Mouse (Mus musculus) liver, embryonic 11.5 days (tissue): ENCODE measurements at regions not wholly inside any gene's neighbourhood (a gene's known extent, or its start where the extent isn't known, plus 50 kb on each side); places are given as distances from the start of the nearest gene placed in this dataset.

Experiments used
- ATAC-seq: fragments of 200-750 bp; cut with Nextera tagmentation; replicated peaks from 2 replicates; pipeline ENCODE4 v1.8.0; 2017; ENCODE audit warnings: moderate number of reproducible peaks, mild to moderate bottlenecking, moderate TSS enrichment, moderate library complexity; ENCODE audit not compliant: low FRiP score
- DNase-seq: peaks from one replicate; pipeline ENCODE4 v3.0.0-alpha.2; 2017; ENCODE audit warnings: low spot score
- H3K27ac ChIP-seq: fragments of 300-500 bp; sonication (generic); 2 replicates; pipeline ENCODE4 v1.5.1; 2014; ENCODE audit warnings: mild to moderate bottlenecking, low read depth, low read length, control low read depth
- H3K27me3 ChIP-seq: fragments of 300-500 bp; sonication (generic); replicated peaks from 2 replicates; pipeline ENCODE4 v1.6.1; 2014; ENCODE audit warnings: low read length, mixed read lengths; ENCODE audit not compliant: control insufficient read depth, insufficient read depth
- H3K36me3 ChIP-seq: fragments of 300-500 bp; sonication (generic); 2 replicates; pipeline ENCODE4 v1.6.1; 2014; ENCODE audit warnings: mild to moderate bottlenecking, low read length, moderate library complexity, mixed read lengths; ENCODE audit not compliant: control insufficient read depth, insufficient read depth
- H3K4me1 ChIP-seq: fragments of 300-500 bp; sonication (generic); replicated peaks from 2 replicates; pipeline ENCODE4 v1.6.1; 2014; ENCODE audit warnings: low read length, mixed read lengths; ENCODE audit not compliant: control insufficient read depth, insufficient read depth
- H3K4me2 ChIP-seq: fragments of 300-500 bp; sonication (generic); 2 replicates; pipeline ENCODE4 v1.6.1; 2014; ENCODE audit warnings: mild to moderate bottlenecking, control low read depth, moderate library complexity
- H3K4me3 ChIP-seq: fragments of 300-500 bp; sonication (generic); 2 replicates; pipeline ENCODE4 v1.5.1; 2014; ENCODE audit warnings: low read depth, low read length, control low read depth
- H3K9ac ChIP-seq: fragments of 300-500 bp; sonication (generic); 2 replicates; pipeline ENCODE4 v1.6.1; 2014; ENCODE audit warnings: low read depth, low read length, control low read depth
- H3K9me3 ChIP-seq: fragments of 300-500 bp; sonication (generic); 2 replicates; pipeline ENCODE4 v1.6.1; 2016; ENCODE audit warnings: low read length, inconsistent platforms, mixed read lengths; ENCODE audit not compliant: control insufficient read depth
- WGBS: fragments of 180-500 bp; shearing (Covaris S2); extraction: QIAGEN DNeasy Blood & Tissue Kit; methylation state at CpG from one replicate; pipeline ENCODE4 v1.1.7; 2014; 5-methylcytosine and 5-hydroxymethylcytosine counted together

GRCm38 (mm10) chr10:98562297-98562912 is 351.8 kb upstream of the Atp2b1 start:
- H3K9ac ChIP-seq = no peak overlapping the region
- no peak for DNase-seq
- ATAC-seq = no peak
- no peak overlapping the region for H3K27ac ChIP-seq
- 76% methylated on average over 2 of the region's 2 CpGs for WGBS
- no peaks in the 10 kb centered on the region for H3K36me3 ChIP-seq
- H3K4me2 ChIP-seq = no peak overlapping the region
- H3K27me3 ChIP-seq = no peaks in the 10 kb centered on the region
- no peaks in the 10 kb centered on the region for H3K9me3 ChIP-seq
- no peaks in the 10 kb centered on the region for H3K4me1 ChIP-seq
- no peak overlapping the region for H3K4me3 ChIP-seq

GRCm38 (mm10) chr10:98572782-98573536 is 341.2 kb upstream of the Atp2b1 start:
- ATAC-seq = no peak
- H3K4me3 ChIP-seq = no peak overlapping the region

GRCm38 (mm10) chr10:98577040-98577439 is 337.2 kb upstream of the Atp2b1 start:
- 77% methylated on average over 6 of the region's 6 CpGs for WGBS
- Histone ChIP-seq H3K27me3 (no peaks in the 10 kb centered on the region), H3K9ac (no peak overlapping the region), H3K4me1 (no peaks in the 10 kb centered on the region), H3K36me3 (no peaks in the 10 kb centered on the region), H3K27ac (no peak overlapping the region), H3K9me3 (no peaks in the 10 kb centered on the region), H3K4me2 (no peak overlapping the region), H3K4me3 (no peak overlapping the region)
- DNase-seq (no peak), ATAC-seq (no peak)

More at GRCm38 (mm10) chr10:98572782-98573536, 341.2 kb upstream of the Atp2b1 start:
- no peak overlapping the region for H3K9ac ChIP-seq
- no peak overlapping the region for H3K4me2 ChIP-seq
- no peaks in the 10 kb centered on the region for H3K9me3 ChIP-seq
- 64% methylated on average over 16 of the region's 16 CpGs for WGBS
- DNase-seq = no peak
- H3K27me3 ChIP-seq = no peaks in the 10 kb centered on the region
- no peak overlapping the region for H3K27ac ChIP-seq
- H3K4me1 ChIP-seq = no peaks in the 10 kb centered on the region
- H3K36me3 ChIP-seq = no peaks in the 10 kb centered on the region

- DNase-seq = no peak
- Histone ChIP-seq H3K27ac (no peak overlapping the region), H3K27me3 (no peaks in the 10 kb centered on the region), H3K4me1 (no peaks in the 10 kb centered on the region), H3K9me3 (no peaks in the 10 kb centered on the region), H3K36me3 (no peaks in the 10 kb centered on the region), H3K4me2 (no peak overlapping the region), H3K4me3 (no peak overlapping the region), H3K9ac (no peak overlapping the region)
- 79% methylated on average over 1 of the region's 1 CpGs for WGBS
- no peak for ATAC-seq
Observed at GRCm38 (mm10) chr10:98584776-98585175, 329.4 kb upstream of the Atp2b1 start.

GRCm38 (mm10) chr10:98589726-98590125 is 324.5 kb upstream of the Atp2b1 start:
- no peak overlapping the region for H3K4me2 ChIP-seq
- no peak overlapping the region for H3K9ac ChIP-seq
- DNase-seq (no peak), ATAC-seq (no peak)
- no peak overlapping the region for H3K27ac ChIP-seq
- no peaks in the 10 kb centered on the region for H3K9me3 ChIP-seq
- no peak overlapping the region for H3K4me3 ChIP-seq
- H3K27me3 ChIP-seq = no peaks in the 10 kb centered on the region
- no peaks in the 10 kb centered on the region for H3K36me3 ChIP-seq
- H3K4me1 ChIP-seq = no peaks in the 10 kb centered on the region
- WGBS = 84% methylated on average over 14 of the region's 14 CpGs

GRCm38 (mm10) chr10:98592154-98592553 is 322.1 kb upstream of the Atp2b1 start:
- no peaks in the 10 kb centered on the region for H3K36me3 ChIP-seq
- H3K4me2 ChIP-seq = no peak overlapping the region
- DNase-seq (no peak), ATAC-seq (no peak)
- WGBS = 72% methylated on average over 6 of the region's 6 CpGs
- H3K4me1 ChIP-seq = no peaks in the 10 kb centered on the region
- H3K9ac ChIP-seq = no peak overlapping the region
- H3K9me3 ChIP-seq = no peaks in the 10 kb centered on the region
- no peak overlapping the region for H3K27ac ChIP-seq
- H3K4me3 ChIP-seq = no peak overlapping the region
- no peaks in the 10 kb centered on the region for H3K27me3 ChIP-seq

- H3K4me3 ChIP-seq = no peak overlapping the region
- H3K27ac ChIP-seq = no peak overlapping the region
- ATAC-seq (no peak), DNase-seq (no peak)
- no peaks in the 10 kb centered on the region for H3K9me3 ChIP-seq
- no peak overlapping the region for H3K4me2 ChIP-seq
- H3K9ac ChIP-seq = no peak overlapping the region
- WGBS = 72% methylated on average over 5 of the region's 5 CpGs
- no peaks in the 10 kb centered on the region for H3K36me3 ChIP-seq
- no peaks in the 10 kb centered on the region for H3K27me3 ChIP-seq
- H3K4me1 ChIP-seq = no peaks in the 10 kb centered on the region
Observed at GRCm38 (mm10) chr10:98593910-98594309, 320.3 kb upstream of the Atp2b1 start.

GRCm38 (mm10) chr10:98608221-98608941 is 305.8 kb upstream of the Atp2b1 start:
- DNase-seq = no peak
- Histone ChIP-seq H3K36me3 (no peaks in the 10 kb centered on the region), H3K9me3 (no peaks in the 10 kb centered on the region), H3K27ac (no peak overlapping the region), H3K9ac (no peak overlapping the region), H3K4me1 (no peaks in the 10 kb centered on the region), H3K4me3 (no peak overlapping the region), H3K4me2 (no peak overlapping the region), H3K27me3 (no peaks in the 10 kb centered on the region)
- WGBS = 83% methylated on average over 18 of the region's 18 CpGs
- ATAC-seq = no peak
